31 mouse cellular contexts compared by ENCODE assay signal in genomic region chr10:28721828-28722227, GRCm38 (mm10). TPM values are rescaled to one million over a fixed set of nuclear protein-coding genes. Genes with fewer than 3 reads are reported as not detected.
DNase-seq lines count a peak whose midpoint lies in the region; ATAC-seq and TF ChIP-seq lines count a peak whose summit lies in the region.
"Had no signal": no experiment of that assay in that cellular context is flagged by ENCODE, and none has a peak within 500 bp of the region (broad histone marks: within the 10 kb centered on the region; RNA-seq: fewer than 3 reads in every experiment).

No protein-coding gene starts in this region.

- peak; percentile 24 for DNase-seq in hindbrain, postnatal 0 days (ENCODE audit: low spot score)
- DNase-seq in liver, adult 2 months (ENCODE audit: extremely low read depth, low read depth, low spot score), result peak; percentile 30
- DNase-seq in midbrain, postnatal 0 days (ENCODE audit: low spot score), result peak; percentile 29
- DNase-seq in stomach, postnatal 0 days (ENCODE audit: low spot score), result no peak
- no peak for DNase-seq in adrenal gland, adult 18-20 months (ENCODE audit: low spot score in 2 of 2)
- DNase-seq: adrenal gland, adult 8-10 months; adrenal gland, postnatal 25 days; cerebellum, adult 11 months; cerebellum, postnatal 14 days; gastrocnemius, postnatal 25 days; heart, adult 18-20 months; heart, postnatal 10 days; heart, postnatal 36 days had no signal

- H3K27me3 ChIP-seq in hindbrain, postnatal 0 days (ENCODE audit: insufficient read depth, low read length), result no peaks in the 10 kb centered on the region
- H3K27me3 ChIP-seq in hindbrain, embryonic 12.5 days, result no peaks in the 10 kb centered on the region
- H3K27me3 ChIP-seq in liver, adult 2 months (ENCODE audit: control insufficient read depth, insufficient read depth, low read length), result no peaks in the 10 kb centered on the region
- no peaks in the 10 kb centered on the region for H3K27me3 ChIP-seq in liver, embryonic 12.5 days (replicated peaks)
- no peaks in the 10 kb centered on the region for H3K27me3 ChIP-seq in midbrain, postnatal 0 days (ENCODE audit: insufficient read depth, low read length)
- H3K27me3 ChIP-seq in midbrain, embryonic 15.5 days (replicated peaks), result no peaks in the 10 kb centered on the region
- no peaks in the 10 kb centered on the region for H3K27me3 ChIP-seq in stomach, postnatal 0 days (ENCODE audit: control insufficient read depth, insufficient read depth, low read length)
- H3K27me3 ChIP-seq: forebrain, embryonic 13.5 days; heart, embryonic 12.5 days; heart, embryonic 15.5 days had no signal

- H3K36me3 ChIP-seq in hindbrain, postnatal 0 days (ENCODE audit: insufficient read depth, low read length), result no peaks in the 10 kb centered on the region
- H3K36me3 ChIP-seq in hindbrain, embryonic 12.5 days, result no peaks in the 10 kb centered on the region
- no peaks in the 10 kb centered on the region for H3K36me3 ChIP-seq in liver, adult 2 months (ENCODE audit: control insufficient read depth, insufficient read depth, low read length)
- no peaks in the 10 kb centered on the region for H3K36me3 ChIP-seq in liver, embryonic 12.5 days
- H3K36me3 ChIP-seq in midbrain, postnatal 0 days (ENCODE audit: insufficient read depth, low read length), result no peaks in the 10 kb centered on the region
- no peaks in the 10 kb centered on the region for H3K36me3 ChIP-seq in midbrain, embryonic 15.5 days (replicated peaks)
- H3K36me3 ChIP-seq in stomach, postnatal 0 days (ENCODE audit: control insufficient read depth, insufficient read depth, low read length), result no peaks in the 10 kb centered on the region
- H3K36me3 ChIP-seq: forebrain, embryonic 10.5 days; heart, embryonic 12.5 days; heart, embryonic 15.5 days; hindbrain, embryonic 10.5 days had no signal

- no peak for TF ChIP-seq CTCF in hindbrain, postnatal 0 days (IDR thresholded peaks at IDR 0.05; ENCODE audit: low read depth)
- TF ChIP-seq CTCF in liver, adult 2 months (IDR thresholded peaks at IDR 0.05; ENCODE audit: low read depth, low read length), result no peak
- peak; percentile 31; the same call in 1 of the 2 replicates for TF ChIP-seq CTCF in midbrain, postnatal 0 days (IDR thresholded peaks at IDR 0.05)
- 0 out of 2 replicates have a peak, but pooled peaks have one; percentile 8 for TF ChIP-seq CTCF in stomach, postnatal 0 days (IDR thresholded peaks at IDR 0.05; ENCODE audit: low read depth)

- H3K27ac ChIP-seq in hindbrain, postnatal 0 days, result no peak overlapping the region
- no peak overlapping the region for H3K27ac ChIP-seq in hindbrain, embryonic 12.5 days
- H3K27ac ChIP-seq in liver, adult 2 months (replicated peaks; ENCODE audit: insufficient read depth, low read depth, low read length), result no peak overlapping the region
- H3K27ac ChIP-seq in liver, embryonic 12.5 days, result no peak overlapping the region
- H3K27ac ChIP-seq in midbrain, postnatal 0 days (ENCODE audit: low read depth, low read length), result no peak overlapping the region
- H3K27ac ChIP-seq in midbrain, embryonic 15.5 days, result no peak overlapping the region
- no peak overlapping the region for H3K27ac ChIP-seq in stomach, postnatal 0 days (replicated peaks)
- H3K27ac ChIP-seq: forebrain, embryonic 10.5 days; forebrain, embryonic 13.5 days; heart, embryonic 15.5 days; hindbrain, embryonic 10.5 days; hindbrain, embryonic 14.5 days had no signal

- H3K4me3 ChIP-seq in hindbrain, postnatal 0 days (ENCODE audit: low read length), result no peak overlapping the region
- H3K4me3 ChIP-seq in hindbrain, embryonic 12.5 days, result no peak overlapping the region
- no peak overlapping the region for H3K4me3 ChIP-seq in liver, adult 2 months (ENCODE audit: insufficient read depth, low read depth, low read length)
- no peak overlapping the region for H3K4me3 ChIP-seq in liver, embryonic 12.5 days
- H3K4me3 ChIP-seq in midbrain, postnatal 0 days (ENCODE audit: low read depth, low read length), result no peak overlapping the region
- no peak overlapping the region for H3K4me3 ChIP-seq in midbrain, embryonic 15.5 days
- no peak overlapping the region for H3K4me3 ChIP-seq in stomach, postnatal 0 days (ENCODE audit: low read depth, low read length)
- H3K4me3 ChIP-seq: forebrain, embryonic 10.5 days; forebrain, embryonic 13.5 days; heart, embryonic 12.5 days; heart, embryonic 15.5 days; hindbrain, embryonic 10.5 days had no signal

- H3K79me2 ChIP-seq in liver, adult 2 months (ENCODE audit: control insufficient read depth, insufficient read depth, low read length), result no peaks in the 10 kb centered on the region

- 57% methylated on average over 3 of the region's 3 CpGs for WGBS in hindbrain, postnatal 0 days
- WGBS in hindbrain, embryonic 12.5 days, result 67% methylated on average over 3 of the region's 3 CpGs
- 81% methylated on average over 3 of the region's 3 CpGs for WGBS in liver, adult 2 months
- 66% methylated on average over 3 of the region's 3 CpGs for WGBS in liver, embryonic 12.5 days (ENCODE audit: insufficient replicate concordance)
- 69% methylated on average over 3 of the region's 3 CpGs for WGBS in midbrain, postnatal 0 days
- 64% methylated on average over 3 of the region's 3 CpGs for WGBS in midbrain, embryonic 15.5 days
- 53% methylated on average over 3 of the region's 3 CpGs for WGBS in stomach, postnatal 0 days

- H3K9me3 ChIP-seq in hindbrain, postnatal 0 days (ENCODE audit: low read length), result no peaks in the 10 kb centered on the region
- no peaks in the 10 kb centered on the region for H3K9me3 ChIP-seq in hindbrain, embryonic 12.5 days (replicated peaks)
- H3K9me3 ChIP-seq in liver, embryonic 12.5 days (replicated peaks), result no peaks in the 10 kb centered on the region
- H3K9me3 ChIP-seq in midbrain, postnatal 0 days (ENCODE audit: low read length), result no peaks in the 10 kb centered on the region
- no peaks in the 10 kb centered on the region for H3K9me3 ChIP-seq in midbrain, embryonic 15.5 days
- no peaks in the 10 kb centered on the region for H3K9me3 ChIP-seq in stomach, postnatal 0 days (ENCODE audit: control insufficient read depth, low read length)
- H3K9me3 ChIP-seq: forebrain, embryonic 10.5 days; forebrain, embryonic 13.5 days; heart, embryonic 12.5 days; heart, embryonic 15.5 days; hindbrain, embryonic 10.5 days had no signal

- H3K4me1 ChIP-seq in hindbrain, postnatal 0 days (ENCODE audit: insufficient read depth, low read length), result no peaks in the 10 kb centered on the region
- H3K4me1 ChIP-seq in hindbrain, embryonic 12.5 days, result no peaks in the 10 kb centered on the region
- no peaks in the 10 kb centered on the region for H3K4me1 ChIP-seq in liver, adult 2 months (ENCODE audit: control insufficient read depth, insufficient read depth, low read length)
- no peaks in the 10 kb centered on the region for H3K4me1 ChIP-seq in liver, embryonic 12.5 days
- no peaks in the 10 kb centered on the region for H3K4me1 ChIP-seq in midbrain, postnatal 0 days (ENCODE audit: insufficient read depth, low read length)
- H3K4me1 ChIP-seq in midbrain, embryonic 15.5 days, result no peaks in the 10 kb centered on the region
- H3K4me1 ChIP-seq in stomach, postnatal 0 days (replicated peaks; ENCODE audit: control insufficient read depth, insufficient read depth), result no peaks in the 10 kb centered on the region
- H3K4me1 ChIP-seq: forebrain, embryonic 10.5 days; forebrain, embryonic 13.5 days; heart, embryonic 12.5 days; heart, embryonic 15.5 days; hindbrain, embryonic 10.5 days had no signal

- no peak for ATAC-seq in hindbrain, postnatal 0 days
- ATAC-seq in hindbrain, embryonic 12.5 days (ENCODE audit: low FRiP score), result no peak
- ATAC-seq in liver, embryonic 12.5 days, result no peak
- no peak for ATAC-seq in midbrain, postnatal 0 days (ENCODE audit: low FRiP score)
- no peak for ATAC-seq in midbrain, embryonic 15.5 days (replicated peaks)
- ATAC-seq in stomach, postnatal 0 days (ENCODE audit: low FRiP score, low TSS enrichment), result no peak
- ATAC-seq: CD4-positive, CD25-positive, alpha-beta regulatory T cell, adult 4 months; forebrain, embryonic 13.5 days; forebrain, embryonic 16.5 days had no signal

- no peak for TF ChIP-seq POLR2A in liver, adult 2 months (IDR thresholded peaks at IDR 0.05; ENCODE audit: extremely low read depth, insufficient read depth, low read length)

- H3K9ac ChIP-seq in hindbrain, postnatal 0 days (replicated peaks; ENCODE audit: low read length), result no peak overlapping the region
- H3K9ac ChIP-seq in hindbrain, embryonic 12.5 days, result no peak overlapping the region
- H3K9ac ChIP-seq in liver, adult 2 months (ENCODE audit: low read depth, low read length), result no peak overlapping the region
- H3K9ac ChIP-seq in liver, embryonic 12.5 days, result no peak overlapping the region
- H3K9ac ChIP-seq in midbrain, postnatal 0 days (replicated peaks; ENCODE audit: low read length, poor library complexity, severe bottlenecking), result no peak overlapping the region
- no peak overlapping the region for H3K9ac ChIP-seq in midbrain, embryonic 15.5 days
- no peak overlapping the region for H3K9ac ChIP-seq in stomach, postnatal 0 days (ENCODE audit: low read length)
- H3K9ac ChIP-seq: forebrain, embryonic 13.5 days; heart, embryonic 12.5 days; heart, embryonic 15.5 days; hindbrain, embryonic 14.5 days had no signal

- no peak overlapping the region for H3K4me2 ChIP-seq in hindbrain, postnatal 0 days (ENCODE audit: low read depth, low read length)
- no peak overlapping the region for H3K4me2 ChIP-seq in hindbrain, embryonic 12.5 days (replicated peaks)
- H3K4me2 ChIP-seq in liver, embryonic 12.5 days, result no peak overlapping the region
- no peak overlapping the region for H3K4me2 ChIP-seq in midbrain, postnatal 0 days (ENCODE audit: low read depth, low read length, poor library complexity, severe bottlenecking)
- no peak overlapping the region for H3K4me2 ChIP-seq in midbrain, embryonic 15.5 days
- H3K4me2 ChIP-seq in stomach, postnatal 0 days (replicated peaks; ENCODE audit: low read depth), result no peak overlapping the region
- H3K4me2 ChIP-seq: forebrain, embryonic 13.5 days; heart, embryonic 12.5 days; heart, embryonic 15.5 days; hindbrain, embryonic 14.5 days had no signal

- no peak for TF ChIP-seq EP300 in stomach, postnatal 0 days (optimal IDR thresholded peaks at IDR 0.05)

RNA-seq across cellular contexts. Expression of gene Themis, which starts 53.7 kb away (rescaled TPM):
- total RNA-seq in hindbrain, postnatal 0 days (2014; rRNA removed), result not detected in 2 replicates
- not detected in 2 replicates for polyA plus RNA-seq in hindbrain, postnatal 0 days (2015; fragmentation: Nextera tagmentation; extraction: Ambion mirVana)
- polyA plus RNA-seq in hindbrain, embryonic 12.5 days (2016; fragmentation: Nextera tagmentation; extraction: Ambion mirVana), result not detected in 2 replicates
- 0.27 and 0.46 TPM in 2 replicates for total RNA-seq in liver, adult 2 months (2014; rRNA removed)
- 0.02 TPM in 1 of 2 replicates, not detected in the other for polyA plus RNA-seq in liver, adult 2 months (2012; rRNA removed)
- polyA plus RNA-seq in liver, embryonic 12.5 days (2016; fragmentation: Nextera tagmentation; extraction: Ambion mirVana), result not detected in 2 replicates
- not detected in 2 replicates for total RNA-seq in midbrain, postnatal 0 days (2014; rRNA removed)
- polyA plus RNA-seq in midbrain, postnatal 0 days (2015; fragmentation: Nextera tagmentation; extraction: Ambion mirVana), result not detected in 2 replicates
- polyA plus RNA-seq in midbrain, embryonic 15.5 days (2015; fragmentation: Nextera tagmentation; extraction: Ambion mirVana), result 0.08 TPM in 1 of 2 replicates, not detected in the other
- polyA plus RNA-seq in stomach, postnatal 0 days (2015; fragmentation: Nextera tagmentation; extraction: Ambion mirVana), result 0.40 and 0.42 TPM in 2 replicates
- total RNA-seq in adrenal gland, adult 18-20 months (2021), result under 1 TPM; 0.07 to 0.29 TPM
- total RNA-seq: adrenal gland, postnatal 25 days; gastrocnemius, adult 8-10 months; MEL had no signal
- polyA plus RNA-seq: C2C12; cerebellum, adult 2 months; embryonic facial prominence, embryonic 14.5 days; forebrain, embryonic 10.5 days; forebrain, embryonic 13.5 days; forebrain, embryonic 16.5 days; frontal cortex, adult 2 months; gonadal fat pad, adult 2 months; heart, embryonic 12.5 days; hindbrain, embryonic 10.5 days; hindbrain, embryonic 14.5 days had no signal

Comparison
In these comparisons a context has a peak if more than half of its experiments do, and no peak if none do; other contexts are left out.
1. DNase-seq: peak in hindbrain, postnatal 0 days (single experiment), liver, adult 2 months (single experiment) and midbrain, postnatal 0 days (single experiment); none in stomach, postnatal 0 days (single experiment) and adrenal gland, adult 18-20 months (0 of 2).
2. CTCF ChIP-seq: peak in midbrain, postnatal 0 days (single experiment) and stomach, postnatal 0 days (single experiment); none in hindbrain, postnatal 0 days (single experiment) and liver, adult 2 months (single experiment).